In genomic region chr2:181693339-181694280, GRCm38 (mm10) we compare ENCODE assay signal across 8 mouse cellular contexts. TPM values are rescaled to one million over a fixed set of nuclear protein-coding genes. Genes with fewer than 3 reads are reported as not detected.
DNase-seq lines count a peak whose midpoint lies in the region; ATAC-seq lines count a peak whose summit lies in the region.

TSS of gene Rgs19 (minus strand) at chr2:181693977.

- ATAC-seq in embryonic facial prominence, embryonic 15.5 days (ENCODE audit: insufficient number of reproducible peaks, low FRiP score, low TSS enrichment, low read depth): peak; percentile 85

- peaks cover 27% of the 10 kb centered on the region for H3K4me1 ChIP-seq in embryonic facial prominence, embryonic 15.5 days

- no peaks in the 10 kb centered on the region for H3K9me3 ChIP-seq in embryonic facial prominence, embryonic 15.5 days (replicated peaks)

- DNase-seq in 3134 (ENCODE audit: extremely low read depth, insufficient read length, low spot score) (peak; percentile 89), liver (peak; percentile 74)
- peak; percentile 91 for DNase-seq in adrenal gland, postnatal 14 days
- peak; percentile 83 for DNase-seq in heart, adult 8-10 months (ENCODE audit: low spot score)
- DNase-seq in kidney, adult 9 months: peak; percentile 66
- DNase-seq in monocyte, adult 2 months (ENCODE audit: low read depth in 1 of 2, low spot score in 2 of 2): peak; percentile 68 to 88
- DNase-seq in spleen, postnatal 4 days (ENCODE audit: low spot score in 2 of 2): peak; percentile 79 to 89

- peak within 1 kb of the TSS; percentile 73 for H3K9ac ChIP-seq in embryonic facial prominence, embryonic 15.5 days

- H3K27ac ChIP-seq in embryonic facial prominence, embryonic 15.5 days (replicated peaks): peak within 1 kb of the TSS; percentile 58

- under 1% methylated on average over 75 of the region's 75 CpGs for WGBS in embryonic facial prominence, embryonic 15.5 days

- H3K36me3 ChIP-seq in embryonic facial prominence, embryonic 15.5 days: peaks cover 14% of the 10 kb centered on the region

- H3K4me3 ChIP-seq in embryonic facial prominence, embryonic 15.5 days (replicated peaks): peak within 1 kb of the TSS; percentile 75

- peak within 1 kb of the TSS; percentile 92 for H3K4me2 ChIP-seq in embryonic facial prominence, embryonic 15.5 days (replicated peaks)

- H3K27me3 ChIP-seq in embryonic facial prominence, embryonic 15.5 days: no peaks in the 10 kb centered on the region

RNA-seq across cellular contexts. Expression of gene Rgs19, which starts in this region (rescaled TPM):
- 22.4 and 32.1 TPM in 2 replicates for total RNA-seq in adrenal gland, postnatal 14 days (2021)
- polyA plus RNA-seq in embryonic facial prominence, embryonic 15.5 days (2015; fragmentation: Nextera tagmentation; extraction: Ambion mirVana): 72.2 and 79.7 TPM in 2 replicates
- total RNA-seq in heart, adult 8-10 months (2022): 1 to 10 TPM; 3.7 to 8.9 (median 4.9) TPM

Comparison
In these comparisons a context has a peak if more than half of its experiments do, and no peak if none do; other contexts are left out.
1. Peak in every context shown above with its lines: DNase-seq, ATAC-seq, H3K4me3 ChIP-seq and H3K27ac ChIP-seq.